Mouse (Mus musculus) stomach, postnatal 0 days (tissue): ENCODE results near the gene Stoml2.

Source experiments
- CTCF ChIP-seq: IDR thresholded peaks from 2 replicates; pipeline ENCODE4 v1.5.1; 2016; ENCODE audit warnings: antibody characterized with exemption, low read depth, mild to moderate bottlenecking, moderate library complexity
- EP300 ChIP-seq: optimal IDR thresholded peaks from 2 replicates; pipeline ENCODE3; 2016; ENCODE audit warnings: antibody characterized with exemption

DNA sequence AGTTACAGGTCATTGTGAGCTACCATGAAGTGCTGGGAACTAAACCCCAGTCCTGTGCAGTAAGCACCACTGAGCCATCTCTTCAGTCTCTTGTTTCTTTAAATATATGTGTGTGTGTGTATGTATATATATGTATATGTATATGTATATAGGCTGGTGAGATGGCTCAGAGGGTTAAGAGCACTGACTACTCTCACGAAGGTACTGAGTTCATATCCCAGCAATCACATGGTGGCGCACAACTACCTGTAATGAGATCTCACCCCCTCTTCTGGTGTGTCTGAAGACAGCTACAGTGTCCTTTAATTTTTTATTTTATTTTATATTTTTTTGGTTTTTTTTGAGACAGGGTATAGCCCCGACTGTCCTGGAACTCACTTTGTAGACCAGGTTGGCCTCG is 34.0 kb upstream of the Stoml2 start:
- no peak for TF ChIP-seq CTCF
- TF ChIP-seq EP300 = no peak
